Mouse (Mus musculus) hindbrain, embryonic 13.5 days (tissue): Measurements from ENCODE around the gene Rhot2. TPM values are rescaled to one million over a fixed set of nuclear protein-coding genes. Genes with fewer than 3 reads are reported as not detected.
A peak's percentile ranks its signal among the peaks of the same experiment; 100 is the strongest.
"Not testable (repeated sequence)": the region's sequence is repeated elsewhere in the genome, so short reads cannot be mapped to it uniquely, and the experiment has no call there.

Experiments
- ATAC-seq: fragments of 200-750 bp; cut with Nextera tagmentation; 2 replicates; pipeline ENCODE4 v1.8.0; 2017; ENCODE audit warnings: moderate TSS enrichment; ENCODE audit not compliant: low FRiP score
- H3K27ac ChIP-seq: fragments of 300-500 bp; sonication (generic); 2 replicates; pipeline ENCODE4 v1.5.1; 2015; ENCODE audit warnings: inconsistent platforms, mild to moderate bottlenecking, moderate library complexity
- H3K27me3 ChIP-seq: fragments of 300-500 bp; sonication (generic); 2 replicates; pipeline ENCODE4 v1.6.1; 2015; ENCODE audit warnings: mild to moderate bottlenecking, inconsistent platforms
- H3K36me3 ChIP-seq: fragments of 300-500 bp; sonication (generic); 2 replicates; pipeline ENCODE4 v1.6.1; 2015; ENCODE audit warnings: mild to moderate bottlenecking, inconsistent platforms
- H3K4me1 ChIP-seq: fragments of 300-500 bp; sonication (generic); replicated peaks from 2 replicates; pipeline ENCODE4 v1.6.1; 2015; ENCODE audit warnings: inconsistent platforms
- H3K4me2 ChIP-seq: fragments of 300-500 bp; sonication (generic); 2 replicates; pipeline ENCODE4 v1.6.1; 2015; ENCODE audit warnings: inconsistent platforms, mild to moderate bottlenecking, moderate library complexity
- H3K4me3 ChIP-seq: fragments of 300-500 bp; sonication (generic); 2 replicates; pipeline ENCODE4 v1.5.1; 2015; ENCODE audit warnings: mild to moderate bottlenecking, inconsistent platforms
- H3K9ac ChIP-seq: fragments of 300-500 bp; sonication (generic); 2 replicates; pipeline ENCODE4 v1.6.1; 2015; ENCODE audit warnings: mild to moderate bottlenecking, inconsistent platforms
- H3K9me3 ChIP-seq: fragments of 300-500 bp; sonication (generic); 2 replicates; pipeline ENCODE4 v1.6.1; 2016; ENCODE audit warnings: inconsistent platforms
- WGBS: fragments of 180-500 bp; shearing (Covaris S2); methylation state at CpG from one replicate; pipeline ENCODE4 v1.1.7; 2015; 5-methylcytosine and 5-hydroxymethylcytosine counted together
- polyA plus RNA-seq: library from polyadenylated mRNA; unstranded; fragments of >200 nt; fragmentation: Nextera tagmentation; extraction: Ambion mirVana; gene quantifications from 2 replicates; pipeline ENCODE4 v1.2.1, GENCODE M21; 2015

Rhot2 gene
- polyA plus RNA-seq, 1 experiment from 2014 or later = 14.5 TPM

DNA sequence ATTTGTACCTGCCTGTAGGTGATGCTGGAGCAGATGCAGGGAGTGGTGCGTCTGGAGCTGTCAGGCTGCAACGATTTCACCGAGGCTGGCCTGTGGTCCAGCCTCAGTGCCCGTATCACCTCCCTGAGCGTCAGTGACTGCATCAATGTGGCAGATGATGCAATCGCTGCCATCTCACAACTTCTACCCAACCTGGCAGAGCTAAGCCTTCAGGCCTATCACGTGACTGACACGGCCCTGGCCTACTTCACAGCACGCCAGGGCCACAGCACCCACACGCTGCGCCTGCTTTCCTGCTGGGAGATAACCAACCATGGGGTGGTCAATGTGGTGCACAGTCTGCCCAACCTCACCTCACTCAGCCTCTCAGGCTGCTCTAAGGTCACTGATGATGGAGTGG, 27.0 kb downstream of the Rhot2 start:
- 86% methylated on average over 11 of the region's 11 CpGs for WGBS
- H3K36me3 ChIP-seq = peaks cover 44% of the 10 kb centered on the region
- no peak for ATAC-seq
- no peaks in the 10 kb centered on the region for H3K9me3 ChIP-seq
- H3K4me2 ChIP-seq = no peak overlapping the region
- peaks cover 16% of the 10 kb centered on the region for H3K4me1 ChIP-seq
- peaks cover 39% of the 10 kb centered on the region for H3K27me3 ChIP-seq
- no peak overlapping the region for H3K4me3 ChIP-seq
- no peak overlapping the region for H3K9ac ChIP-seq
- no peak overlapping the region for H3K27ac ChIP-seq

DNA sequence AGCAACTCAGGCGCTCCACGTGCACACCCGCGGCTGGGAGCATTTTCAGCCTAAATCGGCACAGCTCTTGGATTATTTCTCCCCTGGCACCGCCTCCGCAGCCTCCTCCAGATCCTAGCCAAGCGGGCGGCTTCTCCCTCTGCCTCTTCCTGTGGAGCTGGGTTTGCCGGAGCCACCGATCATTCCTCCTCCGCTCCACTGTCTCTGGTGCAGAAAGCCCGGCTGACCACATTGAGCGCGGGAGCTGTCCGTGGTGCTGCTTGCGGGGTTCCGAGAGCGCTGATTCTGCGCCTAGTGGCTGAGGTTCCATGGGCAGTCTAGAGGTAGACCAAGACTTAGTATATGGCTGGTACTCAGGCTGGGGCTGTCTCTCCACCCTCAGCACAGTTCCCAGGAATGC, 31.2 kb downstream of the Rhot2 start:
- H3K9ac ChIP-seq = peak overlapping the region; percentile 68
- peak overlapping the region; percentile 45 for H3K4me2 ChIP-seq
- H3K36me3 ChIP-seq = peaks cover 24% of the 10 kb centered on the region
- peaks cover 19% of the 10 kb centered on the region for H3K27me3 ChIP-seq
- peak overlapping the region; percentile 17 for H3K4me3 ChIP-seq
- WGBS = 3% methylated on average over 20 of the region's 20 CpGs
- peaks cover 45% of the 10 kb centered on the region for H3K4me1 ChIP-seq
- no peak for ATAC-seq
- H3K9me3 ChIP-seq = no peaks in the 10 kb centered on the region
- peak overlapping the region; percentile 48; the same call in 1 of the 2 replicates for H3K27ac ChIP-seq

DNA sequence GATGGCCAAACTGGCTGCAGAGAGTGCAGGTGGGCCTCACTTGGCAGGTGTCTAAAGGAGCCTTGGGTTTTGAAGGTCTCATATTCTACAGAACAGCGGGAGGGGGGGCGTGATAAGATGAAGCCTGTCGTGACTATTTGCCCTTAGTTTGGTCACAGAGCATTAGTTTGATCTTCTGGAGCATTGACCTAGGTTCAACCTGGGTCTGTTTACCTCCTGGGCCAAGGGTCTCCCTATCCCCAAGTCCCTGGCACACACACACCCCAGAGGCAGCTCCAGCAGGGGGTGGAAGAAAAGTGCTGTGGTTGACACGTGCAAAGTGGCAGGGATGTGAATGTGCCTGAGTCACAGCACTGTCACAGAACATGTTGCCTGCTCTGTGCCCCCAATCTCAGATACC, 33.8 kb downstream of the Rhot2 start:
- Histone ChIP-seq H3K27ac (no peak overlapping the region), H3K4me3 (peak overlapping the region; percentile 86)
- 76% methylated on average over 4 of the region's 4 CpGs for WGBS

DNA sequence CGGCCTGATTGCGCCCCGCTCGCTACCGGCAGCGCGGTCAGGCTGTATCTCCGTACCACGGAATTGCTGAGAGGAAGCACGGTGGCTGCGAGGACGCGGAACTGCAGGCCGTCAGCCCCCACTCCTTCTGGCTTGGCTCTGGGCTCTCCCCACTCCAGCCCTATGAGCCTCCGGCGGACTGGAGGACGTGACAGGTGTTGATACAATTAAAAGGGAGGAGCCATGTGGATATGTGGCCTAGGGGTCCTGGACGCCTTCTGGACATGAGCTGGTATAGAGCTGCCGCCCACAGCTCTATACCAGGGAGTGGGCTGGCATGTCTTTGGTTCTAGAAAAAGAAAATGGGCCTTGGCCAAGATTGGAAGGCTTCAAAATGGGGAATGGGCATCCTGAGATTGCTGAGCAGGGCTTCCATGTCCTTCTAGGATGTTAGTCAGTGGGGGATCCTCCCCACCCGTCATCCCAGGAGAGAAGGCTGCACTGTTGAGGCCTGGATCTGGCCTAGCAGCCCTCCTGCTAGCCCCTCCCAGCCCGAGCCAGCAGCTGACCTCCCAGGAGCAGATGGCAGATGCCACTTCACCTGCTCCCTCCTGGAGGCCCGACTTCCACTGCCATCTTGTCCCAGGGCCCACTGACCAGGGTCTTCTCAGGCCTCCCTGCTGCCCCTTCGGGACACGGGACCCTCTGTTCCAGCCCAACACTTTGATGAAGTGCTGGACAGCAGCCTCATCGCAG, 34.9 kb downstream of the Rhot2 start:
- peak; percentile 66 for ATAC-seq
- Histone ChIP-seq H3K4me1 (peaks cover 53% of the 10 kb centered on the region), H3K9me3 (no peaks in the 10 kb centered on the region), H3K27me3 (peaks cover 3% of the 10 kb centered on the region; the same call in 1 of the 2 replicates), H3K4me2 (peak overlapping the region; percentile 95), H3K4me3 (peak overlapping the region; percentile 86), H3K36me3 (no peaks in the 10 kb centered on the region), H3K9ac (peak overlapping the region; percentile 98), H3K27ac (peak overlapping the region; percentile 98)
- WGBS = 7% methylated on average over 25 of the region's 25 CpGs

More for the DNA sequence above, 33.8 kb downstream of the Rhot2 start:
- Histone ChIP-seq H3K4me1 (peaks cover 53% of the 10 kb centered on the region), H3K9ac (peak overlapping the region; percentile 98), H3K9me3 (no peaks in the 10 kb centered on the region), H3K27me3 (peaks cover 3% of the 10 kb centered on the region; the same call in 1 of the 2 replicates), H3K36me3 (no peaks in the 10 kb centered on the region), H3K4me2 (peak overlapping the region; percentile 95)
- no peak for ATAC-seq

DNA sequence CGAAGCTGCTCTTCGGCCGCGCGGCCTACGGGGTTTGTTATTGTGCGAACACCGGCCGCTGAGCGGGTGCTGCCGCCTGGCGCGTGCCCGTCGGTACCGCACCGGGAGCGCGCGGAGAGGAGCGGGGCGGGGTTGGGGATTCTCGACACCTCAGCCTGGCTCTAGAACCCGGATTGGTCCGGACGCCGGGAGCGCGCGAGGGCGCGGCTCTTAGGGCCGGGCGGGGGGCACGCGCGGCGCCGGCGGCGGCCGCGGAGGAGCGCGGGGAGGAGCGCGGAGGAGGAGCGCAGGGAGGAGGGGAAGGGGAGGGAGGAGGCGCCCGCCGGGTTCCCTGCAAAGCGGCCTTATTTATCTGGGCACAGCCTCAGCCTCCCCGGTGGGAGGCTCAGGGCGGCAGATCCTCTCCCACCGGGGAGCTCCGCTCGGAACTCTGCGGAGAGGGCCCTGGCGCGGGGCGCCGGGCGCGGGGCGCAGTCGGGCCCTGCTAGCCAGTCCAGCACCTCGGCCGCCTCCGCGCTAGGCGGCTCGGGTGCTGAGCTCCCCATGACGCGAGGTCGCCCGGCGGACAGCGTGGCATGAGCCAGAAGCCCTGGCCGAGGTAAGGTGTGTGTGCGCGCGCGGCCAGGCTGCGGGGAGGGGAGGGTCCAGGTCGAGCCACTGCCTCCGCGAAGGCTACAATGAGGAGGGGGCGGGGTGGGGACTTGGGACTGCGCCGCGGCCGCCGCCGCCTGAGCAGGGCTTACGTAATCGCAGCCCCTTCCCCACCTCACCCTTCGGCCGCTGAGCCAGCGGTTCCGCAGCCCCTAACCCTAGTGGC, 35.7 kb downstream of the Rhot2 start, which contains the start of gene Fbxl16:
Gene Fbxl16 (plus strand): TSS at position 297 of the 817 bp plus-strand sequence.
- peaks cover 3% of the 10 kb centered on the region; the same call in 1 of the 2 replicates for H3K27me3 ChIP-seq
- no peaks in the 10 kb centered on the region for H3K9me3 ChIP-seq
- peak; percentile 82 for ATAC-seq
- H3K27ac ChIP-seq = peak within 1 kb of the TSS; percentile 98
- H3K4me2 ChIP-seq = peak within 1 kb of the TSS; percentile 95
- under 1% methylated on average over 85 of the region's 100 CpGs for WGBS
- peak within 1 kb of the TSS; percentile 86 for H3K4me3 ChIP-seq
- no peaks in the 10 kb centered on the region for H3K36me3 ChIP-seq
- peak within 1 kb of the TSS; percentile 98 for H3K9ac ChIP-seq
- H3K4me1 ChIP-seq = peaks cover 56% of the 10 kb centered on the region

DNA sequence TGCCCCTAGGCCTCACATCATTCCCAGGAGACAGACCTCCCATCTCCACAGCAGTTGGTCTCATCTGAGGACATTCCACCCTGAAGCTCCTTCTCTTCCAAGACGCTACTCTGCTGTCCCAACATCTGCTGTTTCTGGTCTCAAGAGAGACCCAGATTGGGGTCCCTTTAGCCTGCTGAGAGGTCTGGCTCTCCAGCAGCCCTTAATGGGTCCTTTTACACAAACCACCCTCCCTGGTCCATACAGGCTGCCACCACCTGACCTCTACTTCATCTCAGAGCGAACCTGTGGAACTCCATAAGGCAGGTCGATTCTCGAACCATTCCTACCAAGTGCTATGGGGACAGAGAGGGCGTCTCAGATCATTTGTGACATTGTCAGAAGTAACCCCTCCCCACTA, 36.6 kb downstream of the Rhot2 start:
- Histone ChIP-seq H3K27ac (peak overlapping the region; percentile 98), H3K4me2 (peak overlapping the region; percentile 95), H3K9me3 (no peaks in the 10 kb centered on the region), H3K4me3 (peak overlapping the region; percentile 86), H3K27me3 (no peaks in the 10 kb centered on the region), H3K4me1 (peaks cover 57% of the 10 kb centered on the region), H3K9ac (peak overlapping the region; percentile 98), H3K36me3 (no peaks in the 10 kb centered on the region)
- 0 out of 2 replicates have a peak, but pooled peaks have one; percentile 1 for ATAC-seq
- 25% methylated on average over 5 of the region's 5 CpGs for WGBS

DNA sequence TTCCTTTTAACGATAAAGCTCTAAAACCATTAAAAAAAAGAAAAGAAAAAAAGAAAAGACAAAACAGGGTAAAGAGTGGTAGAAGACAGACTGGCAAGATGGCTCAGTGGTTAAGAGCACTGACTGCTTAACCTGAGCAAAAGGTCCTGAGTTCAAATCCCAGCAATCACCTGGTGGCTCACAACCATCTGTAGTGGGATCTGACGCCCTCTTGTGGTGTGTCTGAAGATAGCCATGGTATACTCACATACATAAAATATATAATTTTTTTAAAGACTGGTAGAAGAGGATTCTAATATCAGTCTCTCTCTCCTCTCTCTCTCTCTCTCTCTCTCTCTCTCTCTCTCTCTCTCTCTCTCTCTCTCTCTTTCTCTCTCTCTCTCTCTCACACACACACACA, 37.2 kb downstream of the Rhot2 start:
- H3K9me3 ChIP-seq, H3K4me2 ChIP-seq, H3K27ac ChIP-seq, H3K27me3 ChIP-seq, H3K4me3 ChIP-seq, H3K9ac ChIP-seq, ATAC-seq, H3K36me3 ChIP-seq: not testable (repeated sequence)
- H3K4me1 ChIP-seq = peaks cover 57% of the 10 kb centered on the region
- 44% methylated on average over 2 of the region's 2 CpGs for WGBS

DNA sequence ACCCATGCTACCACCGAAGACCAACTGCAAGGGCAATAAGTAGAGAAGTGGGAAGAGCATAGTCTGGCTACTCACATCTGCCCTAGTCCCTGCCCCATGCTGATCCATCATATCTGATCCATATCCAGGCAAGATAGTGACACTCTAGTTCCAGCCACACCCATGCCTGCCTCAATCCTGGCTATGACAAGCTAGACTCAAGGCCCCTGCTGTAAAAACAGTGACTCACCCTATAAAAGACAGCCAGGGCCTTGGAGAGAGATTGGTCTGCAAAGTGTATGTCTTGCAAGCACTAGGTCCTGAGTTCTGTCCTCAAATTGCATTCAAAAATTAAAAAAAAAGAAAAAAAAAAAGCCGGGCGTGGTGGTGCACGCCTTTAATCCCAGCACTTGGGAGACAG, 38.1 kb downstream of the Rhot2 start:
- no peak overlapping the region for H3K9ac ChIP-seq
- H3K4me3 ChIP-seq = no peak overlapping the region
- H3K27ac ChIP-seq = no peak overlapping the region
- H3K9me3 ChIP-seq = no peaks in the 10 kb centered on the region
- peaks cover 53% of the 10 kb centered on the region for H3K4me1 ChIP-seq
- no peaks in the 10 kb centered on the region for H3K27me3 ChIP-seq
- no peak overlapping the region for H3K4me2 ChIP-seq
- no peak for ATAC-seq
- no peaks in the 10 kb centered on the region for H3K36me3 ChIP-seq
- WGBS = 91% methylated on average over 4 of the region's 4 CpGs

DNA sequence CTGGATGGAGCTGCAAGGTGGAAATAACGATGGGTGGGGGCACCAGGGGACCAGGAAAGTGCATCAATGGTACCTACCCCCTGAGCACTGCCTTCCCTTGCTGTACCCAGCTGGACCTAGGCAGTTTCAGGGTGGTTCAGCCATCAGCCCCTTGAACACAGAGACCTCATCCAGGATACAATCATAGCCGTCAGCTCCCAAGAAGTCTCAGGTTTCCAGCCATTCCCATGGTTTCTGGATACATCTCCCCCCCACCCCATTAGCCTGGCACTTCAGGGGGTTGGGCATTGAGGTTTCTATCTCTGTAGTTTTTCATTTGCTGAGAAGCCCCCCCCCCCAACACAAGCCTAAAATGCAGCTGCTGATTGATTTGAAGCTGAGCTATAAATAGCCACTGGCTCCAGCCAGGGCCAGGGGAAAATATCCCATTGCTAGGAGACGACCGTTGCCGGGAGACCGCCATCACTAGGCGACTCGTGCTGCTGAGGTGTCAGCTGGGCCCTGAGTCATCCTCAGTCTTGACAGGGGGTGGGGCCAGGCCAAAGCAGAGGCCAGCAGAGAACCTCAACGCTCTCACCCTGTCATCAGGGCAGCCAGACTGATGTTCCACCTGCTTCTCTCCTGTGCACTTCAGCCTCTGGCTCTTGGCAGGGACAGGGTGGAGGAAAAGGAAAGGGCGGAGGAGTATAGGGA, 41.7 kb downstream of the Rhot2 start:
- Histone ChIP-seq H3K4me3 (no peak overlapping the region), H3K27me3 (peaks cover 4% of the 10 kb centered on the region; the same call in 1 of the 2 replicates), H3K4me2 (peak overlapping the region; percentile 37), H3K36me3 (no peaks in the 10 kb centered on the region), H3K27ac (peak overlapping the region; percentile 92), H3K4me1 (peaks cover 30% of the 10 kb centered on the region), H3K9ac (peak overlapping the region; percentile 63), H3K9me3 (no peaks in the 10 kb centered on the region)
- ATAC-seq = peak; percentile 88
- WGBS = 8% methylated on average over 10 of the region's 10 CpGs

DNA sequence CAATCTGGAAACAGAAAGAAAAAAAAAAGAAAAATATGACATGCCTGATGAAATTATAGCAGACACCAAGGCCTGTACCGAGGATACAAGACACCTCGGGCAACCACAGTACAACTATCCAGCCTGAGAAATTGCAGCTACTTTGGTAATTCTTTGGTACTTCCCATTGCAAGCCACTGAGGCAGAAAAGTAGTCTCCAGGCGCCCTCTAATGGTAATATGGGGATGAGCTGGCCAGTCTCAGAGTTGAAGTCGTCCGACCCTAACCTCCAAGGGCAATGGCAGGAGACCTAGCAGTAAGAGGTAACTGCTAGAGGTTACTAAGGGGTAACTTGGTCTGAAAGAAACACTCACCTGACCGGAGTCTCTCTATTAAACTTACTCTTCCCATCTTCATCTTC, 43.6 kb downstream of the Rhot2 start:
- Histone ChIP-seq H3K9ac (no peak overlapping the region), H3K4me3 (no peak overlapping the region), H3K4me2 (no peak overlapping the region), H3K4me1 (peaks cover 41% of the 10 kb centered on the region), H3K9me3 (no peaks in the 10 kb centered on the region), H3K27ac (no peak overlapping the region), H3K36me3 (no peaks in the 10 kb centered on the region), H3K27me3 (peaks cover 8% of the 10 kb centered on the region)
- 9% methylated on average over 6 of the region's 6 CpGs for WGBS
- ATAC-seq = no peak

DNA sequence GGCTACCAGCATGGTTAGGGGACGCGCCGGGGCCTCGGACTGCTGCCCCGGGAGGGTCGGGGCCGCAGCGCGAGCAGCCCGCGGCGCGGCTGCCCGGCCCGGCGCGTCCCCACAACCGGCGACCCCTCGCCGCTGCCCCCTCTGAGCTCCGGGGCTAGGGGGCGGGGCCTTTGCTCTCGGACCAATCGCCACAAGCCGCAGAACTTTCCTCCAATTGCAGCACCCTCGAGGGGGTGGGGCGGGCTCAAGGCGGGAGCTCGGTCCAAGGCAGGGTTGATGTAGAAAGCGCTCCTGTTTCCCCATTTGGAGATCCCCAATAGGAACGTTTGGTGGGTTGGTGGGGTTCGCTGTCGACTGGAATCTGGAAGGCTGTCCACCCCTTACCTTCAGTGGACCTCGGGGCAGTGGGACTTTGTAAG, 47.7 kb downstream of the Rhot2 start, which contains the start of gene Metrn:
Gene Metrn (minus strand): TSS at position 186 of the 419 bp plus-strand sequence.
- H3K9ac ChIP-seq = peak within 1 kb of the TSS; percentile 70
- WGBS = under 1% methylated on average over 34 of the region's 35 CpGs
- H3K36me3 ChIP-seq = no peaks in the 10 kb centered on the region
- H3K4me1 ChIP-seq = peaks cover 52% of the 10 kb centered on the region
- H3K27me3 ChIP-seq = peaks cover 8% of the 10 kb centered on the region
- peak within 1 kb of the TSS; percentile 88 for H3K4me2 ChIP-seq
- peak within 1 kb of the TSS; percentile 76; the same call in 1 of the 2 replicates for H3K27ac ChIP-seq
- H3K4me3 ChIP-seq = peak within 1 kb of the TSS; percentile 61
- peak; percentile 70 for ATAC-seq
- H3K9me3 ChIP-seq = no peaks in the 10 kb centered on the region
